Mouse (Mus musculus): ENCODE results near the gene Olfr1537.

Gene Olfr1537

GRCm38 (mm10) chr9:39249894-39250293 lies at the start of gene Olfr1537:
Olfr1537 (minus strand) TSS chr9:39249994.
- no peak for DNase-seq

- DNase-seq = no peak
These were observed 37.3 kb upstream of the Olfr1537 start for GRCm38 (mm10) chr9:39287136-39287535.

GRCm38 (mm10) chr9:39276718-39277117 lies 26.9 kb upstream of the Olfr1537 start, which contains the start of gene Olfr945:
Olfr945 (minus strand) TSS chr9:39276818.
- no peak for DNase-seq

GRCm38 (mm10) chr9:39201620-39202019 lies 48.2 kb downstream of the Olfr1537 start, which contains the start of gene Olfr944:
Olfr944 (plus strand) TSS chr9:39201920.
- DNase-seq = no peak

All from right cerebral cortex, postnatal 25 days (tissue).